Mouse (Mus musculus) heart, embryonic 12.5 days (tissue): ENCODE data around the gene Pfkfb1. TPM values are rescaled to one million over a fixed set of nuclear protein-coding genes. Genes with fewer than 3 reads are reported as not detected.

Experiments used
- microRNA-seq: library from miRNA; unstranded; fragments of <30 nt; microRNA quantifications from one replicate; pipeline ENCODE4, GENCODE M21; 2017
- polyA plus RNA-seq: library from polyadenylated mRNA; unstranded; fragments of >200 nt; fragmentation: Nextera tagmentation; extraction: Ambion mirVana; gene quantifications from 2 replicates; pipeline ENCODE4 v1.2.1, GENCODE M21; 2016

Gene Pfkfb1
- polyA plus RNA-seq, 1 experiment from 2014 or later, result 6.9 TPM

Small RNA genes within 50 kb of the gene (microRNA-seq; reads per million reads assigned to microRNA genes)
- not detected for gene Mir3620

Other genes starting within 250 kb of the Pfkfb1 start
- 17.5 and 20.3 TPM in 2 replicates for gene Tmem29, start 129.1 kb upstream of the Pfkfb1 start, polyA plus RNA-seq
- 156 and 159 TPM in 2 replicates for gene Alas2, start 40.9 kb upstream of the Pfkfb1 start, polyA plus RNA-seq
- 14.5 TPM in 2 replicates for gene Apex2, start 1.6 kb downstream of the Pfkfb1 start, polyA plus RNA-seq
- gene Tro, start 69.4 kb downstream of the Pfkfb1 start, polyA plus RNA-seq, result 30.1 and 30.7 TPM in 2 replicates
- 597 and 622 TPM in 2 replicates for gene Maged2, start 226.1 kb downstream of the Pfkfb1 start, polyA plus RNA-seq